Mouse (Mus musculus) stomach, postnatal 0 days (tissue): ENCODE data around the gene Padi2. TPM values are rescaled to one million over a fixed set of nuclear protein-coding genes. Genes with fewer than 3 reads are reported as not detected.
A peak's percentile ranks its signal among the peaks of the same experiment; 100 is the strongest.

Experiments used
- ATAC-seq: fragments of 200-750 bp; cut with Nextera tagmentation; 2 replicates; pipeline ENCODE4 v1.8.0; 2017; ENCODE audit not compliant: low FRiP score, low TSS enrichment
- DNase-seq: peaks from one replicate; pipeline ENCODE4 v3.0.0-alpha.2; 2016; ENCODE audit warnings: low spot score
- H3K27ac ChIP-seq: fragments of 300-500 bp; sonication (generic); replicated peaks from 2 replicates; pipeline ENCODE4 v1.5.1; 2014; ENCODE audit warnings: mild to moderate bottlenecking, control low read depth
- H3K27me3 ChIP-seq: fragments of 300-500 bp; sonication (generic); 2 replicates; pipeline ENCODE4 v1.6.1; 2014; ENCODE audit warnings: low read length; ENCODE audit not compliant: control insufficient read depth, insufficient read depth
- H3K36me3 ChIP-seq: fragments of 300-500 bp; sonication (generic); 2 replicates; pipeline ENCODE4 v1.6.1; 2014; ENCODE audit warnings: low read length, mixed read lengths; ENCODE audit not compliant: control insufficient read depth, insufficient read depth
- H3K4me1 ChIP-seq: fragments of 300-500 bp; sonication (generic); replicated peaks from 2 replicates; pipeline ENCODE4 v1.6.1; 2014; ENCODE audit warnings: antibody characterized with exemption; ENCODE audit not compliant: control insufficient read depth, insufficient read depth
- H3K4me2 ChIP-seq: fragments of 300-500 bp; sonication (generic); replicated peaks from 2 replicates; pipeline ENCODE4 v1.6.1; 2014; ENCODE audit warnings: low read depth, mild to moderate bottlenecking, control low read depth, moderate library complexity
- H3K4me3 ChIP-seq: fragments of 300-500 bp; sonication (generic); 2 replicates; pipeline ENCODE4 v1.5.1; 2014; ENCODE audit warnings: low read depth, low read length, control low read depth
- H3K9ac ChIP-seq: fragments of 300-500 bp; sonication (generic); 2 replicates; pipeline ENCODE4 v1.6.1; 2014; ENCODE audit warnings: mild to moderate bottlenecking, low read length, control low read depth, mixed read lengths
- H3K9me3 ChIP-seq: fragments of 300-500 bp; sonication (generic); 2 replicates; pipeline ENCODE4 v1.6.1; 2016; ENCODE audit warnings: low read length; ENCODE audit not compliant: control insufficient read depth
- CTCF ChIP-seq: IDR thresholded peaks from 2 replicates; pipeline ENCODE4 v1.5.1; 2016; ENCODE audit warnings: antibody characterized with exemption, low read depth, mild to moderate bottlenecking, moderate library complexity
- EP300 ChIP-seq: optimal IDR thresholded peaks from 2 replicates; pipeline ENCODE3; 2016; ENCODE audit warnings: antibody characterized with exemption
- WGBS: fragments of 180-500 bp; shearing (Covaris S2); extraction: QIAGEN DNeasy Blood & Tissue Kit; methylation state at CpG from one replicate; pipeline ENCODE4 v1.1.7; 2014; 5-methylcytosine and 5-hydroxymethylcytosine counted together
- polyA plus RNA-seq: library from polyadenylated mRNA; unstranded; fragments of >200 nt; fragmentation: Nextera tagmentation; extraction: Ambion mirVana; gene quantifications from 2 replicates; pipeline ENCODE4 v1.2.1, GENCODE M21; 2015

Gene Padi2
- polyA plus RNA-seq, 1 experiment from 2014 or later: 0.69 TPM

GRCm38 (mm10) chr4:140905426-140905871 is 695 bp upstream of the Padi2 start:
- Histone ChIP-seq H3K4me1 (peaks cover 7% of the 10 kb centered on the region; the same call in 1 of the 2 replicates), H3K4me3 (peak overlapping the region; percentile 29; the same call in 1 of the 2 replicates), H3K27ac (no peak overlapping the region), H3K36me3 (no peaks in the 10 kb centered on the region), H3K4me2 (no peak overlapping the region), H3K9ac (no peak overlapping the region), H3K9me3 (no peaks in the 10 kb centered on the region), H3K27me3 (no peaks in the 10 kb centered on the region)
- TF ChIP-seq EP300 (no peak), CTCF (no peak)
- ATAC-seq: peak; percentile 9; the same call in 1 of the 2 replicates
- DNase-seq: no peak
- 15% methylated on average over 11 of the region's 11 CpGs for WGBS

DNA sequence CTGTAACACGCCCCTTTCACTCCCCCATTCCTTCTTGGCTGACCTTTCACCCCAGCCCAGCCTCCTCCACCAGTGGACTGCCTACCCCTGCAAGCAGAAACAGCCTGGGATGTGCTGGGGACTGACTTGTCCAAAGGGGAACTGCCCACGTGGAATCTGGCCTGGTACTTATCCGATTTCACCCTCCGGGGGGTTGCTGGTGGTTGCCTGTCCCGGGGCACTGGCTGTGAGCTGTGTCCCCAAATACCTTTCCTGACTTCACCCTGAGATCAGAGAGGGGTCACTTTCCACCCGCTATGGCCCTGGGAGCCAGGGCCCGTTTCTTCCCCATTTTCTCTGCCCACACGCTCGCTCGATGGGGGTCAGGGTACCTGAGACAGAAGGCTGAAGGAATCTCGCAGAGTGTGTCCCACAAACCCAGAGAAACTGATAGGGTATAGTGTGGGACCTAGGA is 710 bp downstream of the Padi2 start:
- ATAC-seq (no peak), DNase-seq (peak; percentile 13)
- no peak for TF ChIP-seq CTCF
- no peak for TF ChIP-seq EP300
- H3K4me2 ChIP-seq: peak overlapping the region; percentile 52; the same call in 1 of the 2 replicates
- no peaks in the 10 kb centered on the region for H3K9me3 ChIP-seq
- 63% methylated on average over 11 of the region's 11 CpGs for WGBS
- no peaks in the 10 kb centered on the region for H3K36me3 ChIP-seq
- H3K27ac ChIP-seq: no peak overlapping the region
- no peaks in the 10 kb centered on the region for H3K27me3 ChIP-seq
- no peak overlapping the region for H3K4me3 ChIP-seq
- no peak overlapping the region for H3K9ac ChIP-seq
- peaks cover 7% of the 10 kb centered on the region; the same call in 1 of the 2 replicates for H3K4me1 ChIP-seq

DNA sequence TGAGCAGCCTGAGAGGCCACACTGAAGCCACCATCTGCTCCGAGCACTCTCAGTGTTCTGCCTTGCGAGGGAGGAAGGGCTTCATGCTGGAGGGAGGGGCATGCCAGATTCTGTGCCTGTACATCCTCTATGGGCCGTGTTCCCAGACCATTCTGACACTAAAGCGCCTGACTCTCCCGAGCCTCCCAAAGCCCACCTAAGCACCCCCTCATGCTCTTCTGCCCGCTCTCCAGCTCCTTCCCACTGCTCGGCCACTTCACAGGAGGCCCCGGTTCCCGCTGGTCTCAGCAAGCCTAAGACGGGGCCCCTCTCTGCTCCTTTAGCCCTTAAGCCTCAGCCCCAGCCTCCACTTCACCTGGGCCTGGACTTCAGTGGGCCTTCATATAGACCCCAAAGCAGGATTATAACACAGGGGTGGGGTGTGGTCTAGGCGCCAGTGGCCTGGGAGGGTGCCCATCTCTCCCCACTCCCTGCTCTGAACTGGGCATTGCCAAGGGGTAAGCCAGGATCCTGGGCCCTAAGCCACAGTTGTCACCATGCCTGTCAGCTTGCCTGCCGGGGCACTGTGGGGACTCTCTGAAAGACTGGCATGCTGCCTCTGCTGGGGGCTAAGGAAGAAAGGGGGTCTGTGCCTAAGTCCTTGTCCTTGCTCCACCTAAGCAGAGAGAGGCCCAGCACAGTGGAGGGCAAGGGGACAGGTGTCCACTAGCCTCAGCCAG is 1.3 kb downstream of the Padi2 start:
- no peak overlapping the region for H3K27ac ChIP-seq
- DNase-seq (peak; percentile 12), ATAC-seq (no peak)
- no peaks in the 10 kb centered on the region for H3K27me3 ChIP-seq
- TF ChIP-seq CTCF: no peak
- no peak for TF ChIP-seq EP300
- H3K4me3 ChIP-seq: no peak overlapping the region
- WGBS: 60% methylated on average over 12 of the region's 12 CpGs
- no peak overlapping the region for H3K9ac ChIP-seq
- no peaks in the 10 kb centered on the region for H3K36me3 ChIP-seq
- peaks cover 7% of the 10 kb centered on the region; the same call in 1 of the 2 replicates for H3K4me1 ChIP-seq
- no peaks in the 10 kb centered on the region for H3K9me3 ChIP-seq
- no peak overlapping the region for H3K4me2 ChIP-seq

DNA sequence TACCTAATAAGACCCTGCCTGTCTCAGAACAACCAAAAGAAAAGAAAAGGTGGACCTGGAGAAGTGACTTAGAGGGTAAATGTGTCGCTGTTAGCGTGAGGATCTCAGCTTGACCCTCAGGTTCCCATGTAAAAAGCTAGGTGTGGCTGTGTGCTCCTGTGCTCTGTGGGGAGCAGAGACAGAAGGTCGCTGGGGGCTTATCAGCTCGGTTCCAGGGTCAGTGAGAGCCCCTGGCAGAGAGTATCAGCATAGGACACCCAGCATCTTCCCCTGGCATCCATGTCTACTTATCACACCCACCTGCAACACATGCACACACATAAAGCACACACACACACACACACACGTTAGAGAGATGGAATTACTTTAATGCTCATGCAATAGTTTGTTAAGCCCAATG is 2.5 kb downstream of the Padi2 start:
- Histone ChIP-seq H3K9me3 (no peaks in the 10 kb centered on the region), H3K36me3 (no peaks in the 10 kb centered on the region), H3K27ac (no peak overlapping the region), H3K27me3 (no peaks in the 10 kb centered on the region), H3K4me2 (no peak overlapping the region), H3K9ac (no peak overlapping the region), H3K4me3 (no peak overlapping the region), H3K4me1 (peaks cover 7% of the 10 kb centered on the region; the same call in 1 of the 2 replicates)
- DNase-seq: peak; percentile 8
- no peak for ATAC-seq
- TF ChIP-seq CTCF (no peak), EP300 (no peak)
- 56% methylated on average over 5 of the region's 5 CpGs for WGBS

GRCm38 (mm10) chr4:140909536-140909935 is 3.4 kb downstream of the Padi2 start:
- H3K27ac ChIP-seq: no peak overlapping the region
- no peak overlapping the region for H3K4me2 ChIP-seq
- ATAC-seq: no peak
- WGBS: 74% methylated on average over 4 of the region's 4 CpGs
- no peak for TF ChIP-seq EP300
- TF ChIP-seq CTCF: no peak
- H3K9ac ChIP-seq: no peak overlapping the region
- no peaks in the 10 kb centered on the region for H3K36me3 ChIP-seq
- peak; percentile 5 for DNase-seq
- no peaks in the 10 kb centered on the region for H3K27me3 ChIP-seq
- peaks cover 7% of the 10 kb centered on the region; the same call in 1 of the 2 replicates for H3K4me1 ChIP-seq
- no peaks in the 10 kb centered on the region for H3K9me3 ChIP-seq
- H3K4me3 ChIP-seq: no peak overlapping the region

DNA sequence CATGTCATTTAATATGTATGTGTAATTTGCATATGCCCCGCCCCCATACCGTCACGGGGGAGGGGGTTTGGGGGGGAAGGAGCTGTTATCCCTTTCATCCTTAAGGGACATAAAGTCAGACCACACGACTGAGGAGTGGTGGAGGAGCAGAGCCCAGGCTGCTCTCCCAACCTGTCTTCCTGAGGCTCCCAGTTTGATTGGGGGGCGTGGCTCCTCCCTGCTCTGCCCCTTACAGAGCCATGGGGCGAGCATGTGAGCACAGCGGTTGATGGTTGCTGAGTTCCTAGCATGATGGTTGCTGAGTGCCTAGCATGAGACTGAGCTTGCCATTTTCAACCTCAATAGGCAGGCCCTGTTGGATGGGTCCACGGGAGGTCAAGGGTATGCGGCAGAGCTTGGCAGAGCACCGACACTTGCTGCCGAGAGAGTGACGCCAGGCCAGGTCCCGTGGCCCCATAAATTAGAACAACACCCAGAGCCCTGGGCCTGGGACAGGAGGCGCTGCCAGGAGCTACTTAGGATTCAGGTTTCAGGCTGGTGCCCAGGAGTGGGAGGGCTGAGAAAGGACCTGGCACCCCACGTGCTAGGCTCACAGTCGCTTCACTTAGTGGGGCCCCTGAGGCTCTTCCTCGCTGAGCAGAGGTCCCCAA is 4.6 kb downstream of the Padi2 start:
- no peak overlapping the region for H3K4me3 ChIP-seq
- H3K4me1 ChIP-seq: peaks cover 7% of the 10 kb centered on the region; the same call in 1 of the 2 replicates
- no peaks in the 10 kb centered on the region for H3K36me3 ChIP-seq
- no peaks in the 10 kb centered on the region for H3K9me3 ChIP-seq
- H3K4me2 ChIP-seq: no peak overlapping the region
- H3K9ac ChIP-seq: no peak overlapping the region
- TF ChIP-seq CTCF (no peak), EP300 (no peak)
- ATAC-seq: no peak
- H3K27me3 ChIP-seq: no peaks in the 10 kb centered on the region
- no peak for DNase-seq
- no peak overlapping the region for H3K27ac ChIP-seq
- 33% methylated on average over 17 of the region's 17 CpGs for WGBS
